Mouse (Mus musculus) CH12.LX (cell line): ENCODE results near the gene Galnt16.
A peak's percentile ranks its signal among the peaks of the same experiment; 100 is the strongest.

Experiments used
- EP300 ChIP-seq: IDR thresholded peaks from 2 replicates; pipeline ENCODE4 v1.6.1; 2011; ENCODE audit warnings: low read length, improper control_type of control experiment
- POLR2A ChIP-seq: IDR thresholded peaks from 2 replicates; pipeline ENCODE4 v1.6.1; 2011; ENCODE audit warnings: low read depth, mild to moderate bottlenecking, improper control_type of control experiment, low read length
- POLR2AphosphoS2 ChIP-seq: IDR thresholded peaks from 2 replicates; pipeline ENCODE4 v1.6.1; 2011; ENCODE audit warnings: low read depth, low read length, improper control_type of control experiment
- ZC3H11A ChIP-seq: IDR thresholded peaks from 2 replicates; pipeline ENCODE4 v1.6.1; 2012; ENCODE audit warnings: low read depth, mild to moderate bottlenecking, inconsistent platforms, low read length, improper control_type of control experiment

- TF ChIP-seq POLR2A = peak; percentile 87
- TF ChIP-seq ZC3H11A = no peak
- peak; percentile 78; the same call in 1 of the 2 replicates for TF ChIP-seq POLR2AphosphoS2
- no peak for TF ChIP-seq EP300
These were observed 125.8 kb downstream of the Galnt16 start, which contains the start of the genes Slc39a9 and Erh for GRCm38 (mm10) chr12:80643693-80644505.
